Mouse (Mus musculus): Measurements from ENCODE around the gene Ctnnbl1. TPM values are rescaled to one million over a fixed set of nuclear protein-coding genes. Genes with fewer than 3 reads are reported as not detected.

The Ctnnbl1 gene
- polyA plus RNA-seq, 1 experiment from 2014 or later: 35.7 TPM

DNA sequence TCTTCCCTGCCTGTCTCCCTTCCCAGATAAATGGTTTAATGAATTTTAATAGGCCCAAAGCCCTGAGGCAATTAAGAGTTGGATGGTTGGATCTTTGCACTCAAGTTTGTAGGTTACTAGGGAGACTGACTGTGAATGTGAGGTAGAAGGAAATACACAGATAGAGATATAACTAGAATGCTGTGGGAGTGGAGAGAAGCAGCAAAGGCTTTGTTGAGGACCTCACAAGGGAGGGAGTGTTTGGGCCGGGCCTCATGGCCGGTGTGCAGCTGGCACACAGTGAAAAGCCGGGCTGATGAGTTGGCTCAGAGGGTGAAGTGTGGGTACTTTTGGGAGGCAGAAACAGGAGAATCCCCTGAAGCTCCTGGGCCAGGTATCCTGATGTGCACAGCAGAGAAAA lies 43.8 kb downstream of the Ctnnbl1 start:
- Histone ChIP-seq H3K27me3 (replicated peaks) (no peaks in the 10 kb centered on the region), H3K9ac (no peak overlapping the region), H3K36me3 (peaks cover 55% of the 10 kb centered on the region), H3K4me2 (no peak overlapping the region), H3K9me3 (replicated peaks) (no peaks in the 10 kb centered on the region), H3K4me3 (no peak overlapping the region), H3K27ac (no peak overlapping the region), H3K4me1 (no peaks in the 10 kb centered on the region)
- 82% methylated on average over 3 of the region's 3 CpGs for WGBS (ENCODE audit: insufficient replicate concordance)
- no peak for ATAC-seq

DNA sequence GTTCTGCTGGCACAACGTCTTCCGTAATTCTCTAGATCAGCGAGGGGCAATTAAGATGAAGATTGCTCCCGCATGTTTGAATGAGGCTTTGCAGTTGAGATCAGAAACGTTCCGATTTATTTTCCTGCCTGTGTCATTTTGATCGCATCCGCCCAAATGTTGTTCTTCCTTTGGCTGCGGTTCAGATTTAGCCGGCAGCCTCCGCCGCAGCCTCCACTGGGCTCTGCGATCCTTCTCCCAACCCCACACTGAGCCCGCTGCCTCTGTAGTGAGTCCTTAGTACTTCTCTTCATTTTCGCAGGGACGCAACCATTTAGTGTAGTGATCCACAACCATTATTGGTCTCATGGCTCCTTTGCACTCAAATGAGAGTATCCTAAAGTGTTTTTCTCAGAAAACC lies 46.0 kb downstream of the Ctnnbl1 start:
- Histone ChIP-seq H3K9me3 (replicated peaks) (no peaks in the 10 kb centered on the region), H3K9ac (no peak overlapping the region), H3K27ac (no peak overlapping the region), H3K4me3 (no peak overlapping the region), H3K4me1 (0 out of 2 replicates have a peak, but pooled peaks cover 3% of the 10 kb centered on the region), H3K4me2 (no peak overlapping the region), H3K27me3 (replicated peaks) (no peaks in the 10 kb centered on the region), H3K36me3 (peaks cover 49% of the 10 kb centered on the region)
- 90% methylated on average over 16 of the region's 16 CpGs for WGBS (ENCODE audit: insufficient replicate concordance)
- no peak for ATAC-seq

DNA sequence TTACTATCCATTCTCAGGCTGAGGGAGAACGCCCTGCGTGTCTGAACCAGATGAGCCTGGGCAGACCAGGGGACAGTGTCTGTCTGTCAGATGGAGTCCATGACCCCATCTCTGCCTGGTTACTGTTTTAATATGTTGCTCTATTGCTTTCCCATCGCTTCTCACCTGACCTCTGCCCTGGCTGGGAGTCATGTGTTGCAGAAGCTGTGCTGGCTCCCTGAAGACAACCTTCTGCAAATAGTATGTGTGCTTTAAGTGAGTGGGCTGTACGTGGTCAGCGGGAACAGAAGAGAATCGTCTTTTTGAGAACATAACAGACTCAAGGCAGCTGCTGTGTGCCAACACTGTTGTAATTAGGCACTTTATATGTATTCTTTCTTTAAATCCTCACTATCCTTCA lies 47.0 kb downstream of the Ctnnbl1 start:
- WGBS (ENCODE audit: insufficient replicate concordance): 84% methylated on average over 6 of the region's 6 CpGs
- no peak overlapping the region for H3K4me2 ChIP-seq
- H3K4me3 ChIP-seq: no peak overlapping the region

DNA sequence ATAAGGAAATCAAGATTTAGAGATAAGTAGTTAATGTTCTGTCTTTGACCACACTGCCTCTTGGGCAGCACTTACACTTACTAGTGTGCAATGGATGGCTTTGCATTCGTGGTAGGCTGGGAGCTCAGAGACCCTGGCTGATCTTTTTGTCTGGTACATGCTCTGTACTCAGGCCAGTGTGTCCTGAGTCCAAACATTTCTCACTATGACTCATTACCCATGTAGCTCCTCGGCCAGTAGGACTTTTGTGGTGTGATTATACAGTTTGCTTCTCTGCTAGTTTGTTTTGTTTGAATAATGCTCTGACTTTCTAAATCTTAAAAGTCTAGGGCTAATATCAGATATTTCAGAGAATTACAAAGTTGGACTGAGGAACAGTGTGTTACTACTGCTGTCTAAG lies 47.4 kb downstream of the Ctnnbl1 start:
- Histone ChIP-seq H3K4me3 (no peak overlapping the region), H3K27ac (no peak overlapping the region), H3K9me3 (replicated peaks) (no peaks in the 10 kb centered on the region), H3K4me1 (0 out of 2 replicates have a peak, but pooled peaks cover 3% of the 10 kb centered on the region), H3K4me2 (no peak overlapping the region), H3K9ac (no peak overlapping the region), H3K27me3 (replicated peaks) (no peaks in the 10 kb centered on the region), H3K36me3 (peaks cover 48% of the 10 kb centered on the region)
- no peak for ATAC-seq
- 64% methylated on average over 2 of the region's 2 CpGs for WGBS (ENCODE audit: insufficient replicate concordance)

More for the DNA sequence above, 47.0 kb downstream of the Ctnnbl1 start:
- no peak for ATAC-seq
- Histone ChIP-seq H3K27ac (no peak overlapping the region), H3K9me3 (replicated peaks) (no peaks in the 10 kb centered on the region), H3K9ac (no peak overlapping the region), H3K27me3 (replicated peaks) (no peaks in the 10 kb centered on the region), H3K36me3 (peaks cover 49% of the 10 kb centered on the region), H3K4me1 (0 out of 2 replicates have a peak, but pooled peaks cover 3% of the 10 kb centered on the region)

DNA sequence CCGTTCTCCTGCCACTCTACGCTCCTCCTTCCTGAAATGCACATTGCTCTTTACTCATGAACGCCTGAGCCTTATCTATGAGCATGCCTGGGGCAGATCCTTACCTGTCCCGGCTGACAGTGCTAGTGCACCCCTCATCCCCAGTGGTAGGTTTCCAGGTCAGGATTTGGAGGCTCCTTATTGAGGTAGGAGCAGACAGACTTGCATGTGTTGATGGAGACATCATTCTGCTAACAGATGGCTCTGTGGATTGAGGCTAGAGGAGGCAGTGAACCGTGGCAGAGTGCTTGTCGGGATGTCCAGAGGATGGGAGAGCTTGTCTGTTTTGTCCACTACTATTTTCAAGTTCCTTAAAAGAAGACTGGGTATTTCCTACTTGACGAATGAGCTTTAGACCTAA lies 52.0 kb downstream of the Ctnnbl1 start:
- peaks cover 23% of the 10 kb centered on the region for H3K4me1 ChIP-seq
- no peak overlapping the region for H3K4me3 ChIP-seq
- 73% methylated on average over 7 of the region's 7 CpGs for WGBS (ENCODE audit: insufficient replicate concordance)
- no peak overlapping the region for H3K27ac ChIP-seq
- no peak overlapping the region for H3K4me2 ChIP-seq
- no peak overlapping the region for H3K9ac ChIP-seq
- H3K27me3 ChIP-seq (replicated peaks): no peaks in the 10 kb centered on the region
- no peaks in the 10 kb centered on the region for H3K9me3 ChIP-seq (replicated peaks)
- peaks cover 39% of the 10 kb centered on the region for H3K36me3 ChIP-seq
- ATAC-seq: no peak

DNA sequence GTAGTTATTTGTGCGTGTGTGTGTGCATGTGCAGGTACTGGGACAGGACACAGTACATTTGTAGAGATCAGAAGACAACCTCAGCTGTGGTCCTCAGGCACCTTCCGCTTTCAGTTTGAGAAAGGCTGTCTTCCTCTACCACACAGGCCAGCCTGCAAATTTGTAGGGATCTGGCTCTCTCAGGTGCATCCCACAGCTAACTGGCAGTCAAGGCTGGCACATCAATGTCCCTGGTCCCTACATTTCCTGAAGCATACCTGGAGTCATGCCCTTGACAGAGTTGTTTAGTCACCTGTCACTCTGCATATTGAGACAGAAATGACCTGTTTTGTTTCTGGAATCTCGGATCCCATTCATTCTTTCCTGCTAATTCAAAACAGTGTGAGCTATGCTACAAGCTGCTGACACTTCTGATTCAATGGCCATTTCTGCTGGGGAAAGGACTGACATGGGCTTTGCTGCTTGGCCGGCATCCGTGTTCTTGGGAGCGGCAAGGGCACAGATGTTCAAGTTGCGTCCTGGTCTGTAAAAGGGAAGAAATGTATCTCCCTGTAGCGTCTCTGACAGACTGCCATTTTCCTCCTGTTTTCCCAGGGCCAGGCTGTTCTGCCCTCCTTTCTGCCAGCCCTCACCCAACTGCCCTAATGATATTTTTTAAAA lies 53.8 kb downstream of the Ctnnbl1 start:
- H3K4me1 ChIP-seq: peaks cover 23% of the 10 kb centered on the region
- ATAC-seq: no peak
- no peak overlapping the region for H3K9ac ChIP-seq
- H3K36me3 ChIP-seq: peaks cover 35% of the 10 kb centered on the region
- no peaks in the 10 kb centered on the region for H3K9me3 ChIP-seq (replicated peaks)
- no peak overlapping the region for H3K4me2 ChIP-seq
- no peak overlapping the region for H3K4me3 ChIP-seq
- WGBS (ENCODE audit: insufficient replicate concordance): 83% methylated on average over 8 of the region's 8 CpGs
- H3K27ac ChIP-seq: no peak overlapping the region
- H3K27me3 ChIP-seq (replicated peaks): no peaks in the 10 kb centered on the region

GRCm38 (mm10) chr2:157791528-157792162 lies 54.4 kb downstream of the Ctnnbl1 start:
- Histone ChIP-seq H3K27ac (no peak overlapping the region), H3K9ac (no peak overlapping the region), H3K27me3 (replicated peaks) (no peaks in the 10 kb centered on the region), H3K36me3 (peaks cover 35% of the 10 kb centered on the region), H3K4me1 (peaks cover 23% of the 10 kb centered on the region), H3K4me2 (no peak overlapping the region), H3K9me3 (replicated peaks) (no peaks in the 10 kb centered on the region), H3K4me3 (no peak overlapping the region)
- WGBS (ENCODE audit: insufficient replicate concordance): 81% methylated on average over 14 of the region's 14 CpGs
- no peak for ATAC-seq

DNA sequence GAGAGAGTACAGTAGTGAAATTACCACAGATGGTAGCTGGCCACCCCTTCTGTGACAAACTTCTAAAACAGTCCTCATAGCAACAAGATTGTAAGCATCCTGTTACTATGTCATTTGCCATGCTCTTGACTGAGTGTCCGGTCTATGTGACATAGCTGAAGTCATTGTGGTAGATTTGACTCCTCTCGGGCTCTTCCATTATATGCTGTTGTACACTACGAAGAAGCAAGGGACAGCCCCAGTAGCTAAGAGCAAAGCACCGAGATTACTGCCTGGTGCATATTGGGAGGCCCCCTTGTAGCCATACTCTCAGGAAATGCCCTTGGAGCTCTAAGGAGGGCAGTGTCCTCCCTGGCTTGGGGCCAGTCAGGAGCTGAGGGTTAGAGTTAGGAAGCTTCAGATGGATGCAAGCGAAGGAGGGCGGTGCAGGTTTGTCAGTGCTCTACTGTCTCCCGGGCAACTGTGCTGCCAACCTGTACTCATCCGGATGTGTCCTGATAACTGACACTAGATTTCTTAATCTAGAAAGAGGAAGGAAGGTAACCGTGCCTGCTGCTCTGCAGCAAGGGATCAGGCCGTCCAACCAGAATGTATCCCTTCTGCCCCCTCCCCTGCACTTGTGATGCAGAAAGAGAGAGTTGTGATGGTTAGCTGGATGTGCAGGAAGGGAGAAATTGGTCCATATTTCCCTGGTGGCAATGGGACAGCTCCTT lies 55.8 kb downstream of the Ctnnbl1 start:
- H3K4me1 ChIP-seq: peaks cover 20% of the 10 kb centered on the region
- H3K27ac ChIP-seq: no peak overlapping the region
- no peak overlapping the region for H3K4me3 ChIP-seq
- H3K9ac ChIP-seq: no peak overlapping the region
- 44% methylated on average over 10 of the region's 10 CpGs for WGBS (ENCODE audit: insufficient replicate concordance)
- peaks cover 35% of the 10 kb centered on the region for H3K36me3 ChIP-seq
- H3K9me3 ChIP-seq (replicated peaks): no peaks in the 10 kb centered on the region
- no peak overlapping the region for H3K4me2 ChIP-seq
- no peaks in the 10 kb centered on the region for H3K27me3 ChIP-seq (replicated peaks)
- ATAC-seq: no peak

GRCm38 (mm10) chr2:157793851-157794332 lies 56.7 kb downstream of the Ctnnbl1 start:
- H3K36me3 ChIP-seq: peaks cover 31% of the 10 kb centered on the region
- no peak overlapping the region for H3K4me3 ChIP-seq
- no peak overlapping the region for H3K27ac ChIP-seq
- 17% methylated on average over 8 of the region's 8 CpGs for WGBS (ENCODE audit: insufficient replicate concordance)
- no peak overlapping the region for H3K9ac ChIP-seq
- peak; percentile 52; the same call in 1 of the 2 replicates for ATAC-seq
- no peak overlapping the region for H3K4me2 ChIP-seq
- no peaks in the 10 kb centered on the region for H3K27me3 ChIP-seq (replicated peaks)
- peaks cover 20% of the 10 kb centered on the region for H3K4me1 ChIP-seq
- no peaks in the 10 kb centered on the region for H3K9me3 ChIP-seq (replicated peaks)

GRCm38 (mm10) chr2:157795627-157796423 lies 58.6 kb downstream of the Ctnnbl1 start:
- ATAC-seq: no peak
- no peak overlapping the region for H3K9ac ChIP-seq
- H3K4me1 ChIP-seq: peaks cover 25% of the 10 kb centered on the region
- H3K4me3 ChIP-seq: no peak overlapping the region
- peaks cover 18% of the 10 kb centered on the region for H3K36me3 ChIP-seq
- H3K27ac ChIP-seq: no peak overlapping the region
- no peaks in the 10 kb centered on the region for H3K9me3 ChIP-seq (replicated peaks)
- no peaks in the 10 kb centered on the region for H3K27me3 ChIP-seq (replicated peaks)
- no peak overlapping the region for H3K4me2 ChIP-seq
- WGBS (ENCODE audit: insufficient replicate concordance): 95% methylated on average over 1 of the region's 1 CpGs

DNA sequence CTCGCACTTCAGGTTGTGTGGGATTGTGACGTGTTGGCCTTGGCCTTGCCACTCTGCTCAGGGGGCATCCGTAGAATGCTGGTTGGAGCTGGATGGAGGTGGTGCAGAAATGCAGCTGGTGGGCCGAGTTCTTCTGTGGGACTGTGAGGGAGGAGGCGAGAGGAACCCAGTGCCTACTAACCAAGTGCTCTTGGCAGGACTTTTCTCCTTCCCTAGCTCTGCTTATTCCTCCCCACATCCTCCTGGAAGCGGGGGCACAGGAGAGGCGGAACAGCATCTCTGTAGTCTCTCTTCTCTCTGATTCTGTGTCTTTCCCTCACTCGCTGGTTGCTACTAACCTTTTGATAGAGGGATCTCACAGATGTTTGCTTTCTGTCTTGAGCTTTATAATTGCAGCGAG lies 62.3 kb downstream of the Ctnnbl1 start:
- Histone ChIP-seq H3K4me3 (no peak overlapping the region), H3K27me3 (replicated peaks) (no peaks in the 10 kb centered on the region), H3K27ac (no peak overlapping the region), H3K4me2 (no peak overlapping the region), H3K9ac (no peak overlapping the region), H3K36me3 (peaks cover 3% of the 10 kb centered on the region; the same call in 1 of the 2 replicates), H3K4me1 (peaks cover 22% of the 10 kb centered on the region), H3K9me3 (replicated peaks) (no peaks in the 10 kb centered on the region)
- no peak for ATAC-seq
- WGBS (ENCODE audit: insufficient replicate concordance): 81% methylated on average over 9 of the region's 9 CpGs

Data from liver, embryonic 12.5 days (tissue).